Mouse (Mus musculus) forebrain, embryonic 15.5 days (tissue): Measurements from ENCODE around the gene Gm5788. TPM values are rescaled to one million over a fixed set of nuclear protein-coding genes. Genes with fewer than 3 reads are reported as not detected.

Experiments
- ATAC-seq: fragments of 200-750 bp; cut with Nextera tagmentation; replicated peaks from 2 replicates; pipeline ENCODE4 v1.8.0; 2017; ENCODE audit warnings: mild to moderate bottlenecking, moderate TSS enrichment, moderate library complexity
- H3K27ac ChIP-seq: fragments of 300-500 bp; sonication (generic); replicated peaks from 2 replicates; pipeline ENCODE4 v1.5.1; 2015; ENCODE audit warnings: mild to moderate bottlenecking, inconsistent platforms
- H3K27me3 ChIP-seq: fragments of 300-500 bp; sonication (generic); 2 replicates; pipeline ENCODE4 v1.6.1; 2015; ENCODE audit warnings: inconsistent platforms
- H3K36me3 ChIP-seq: fragments of 300-500 bp; sonication (generic); 2 replicates; pipeline ENCODE4 v1.6.1; 2015; ENCODE audit warnings: mild to moderate bottlenecking, inconsistent platforms
- H3K4me1 ChIP-seq: fragments of 300-500 bp; sonication (generic); 2 replicates; pipeline ENCODE4 v1.6.1; 2015; ENCODE audit warnings: inconsistent platforms
- H3K4me2 ChIP-seq: fragments of 300-500 bp; sonication (generic); replicated peaks from 2 replicates; pipeline ENCODE4 v1.6.1; 2015; ENCODE audit warnings: mild to moderate bottlenecking, inconsistent platforms
- H3K4me3 ChIP-seq: fragments of 300-500 bp; sonication (generic); 2 replicates; pipeline ENCODE4 v1.5.1; 2015; ENCODE audit warnings: mild to moderate bottlenecking, inconsistent platforms
- H3K9ac ChIP-seq: fragments of 300-500 bp; sonication (generic); replicated peaks from 2 replicates; pipeline ENCODE4 v1.6.1; 2015; ENCODE audit warnings: mild to moderate bottlenecking, inconsistent platforms
- H3K9me3 ChIP-seq: fragments of 300-500 bp; sonication (generic); 2 replicates; pipeline ENCODE4 v1.6.1; 2016; ENCODE audit warnings: inconsistent platforms
- WGBS: fragments of 180-500 bp; shearing (Covaris S2); methylation state at CpG from one replicate; pipeline ENCODE4 v1.1.7; 2015; ENCODE audit warnings: mixed read lengths; 5-methylcytosine and 5-hydroxymethylcytosine counted together
- polyA plus RNA-seq: library from polyadenylated mRNA; unstranded; fragments of >200 nt; fragmentation: Nextera tagmentation; extraction: Ambion mirVana; gene quantifications from 2 replicates; pipeline ENCODE4 v1.2.1, GENCODE M21; 2015

The Gm5788 gene
- polyA plus RNA-seq, 1 experiment from 2014 or later = not detected

- 85% methylated on average over 3 of the region's 3 CpGs for WGBS
- H3K9me3 ChIP-seq = no peaks in the 10 kb centered on the region
- ATAC-seq = no peak
- H3K4me1 ChIP-seq = no peaks in the 10 kb centered on the region
- no peak overlapping the region for H3K4me2 ChIP-seq
- no peak overlapping the region for H3K9ac ChIP-seq
- H3K4me3 ChIP-seq = no peak overlapping the region
- no peak overlapping the region for H3K27ac ChIP-seq
- H3K36me3 ChIP-seq = no peaks in the 10 kb centered on the region
- H3K27me3 ChIP-seq = no peaks in the 10 kb centered on the region
Measured at GRCm38 (mm10) chr12:87543927-87544326, 49.4 kb downstream of the Gm5788 start.

Other genes with a start within 250 kb of the Gm5788 start
- 72.3 and 77.1 TPM in 2 replicates for gene Vipas39, start 228.5 kb upstream of the Gm5788 start, polyA plus RNA-seq
- 216 and 226 TPM in 2 replicates for gene Ahsa1, start 228.2 kb upstream of the Gm5788 start, polyA plus RNA-seq
- 0.49 and 1.4 TPM in 2 replicates for gene Ism2, start 195.0 kb upstream of the Gm5788 start, polyA plus RNA-seq
- 60.8 and 68.3 TPM in 2 replicates for gene Sptlc2, start 106.4 kb upstream of the Gm5788 start, polyA plus RNA-seq
- gene Slirp, start 50.8 kb upstream of the Gm5788 start, polyA plus RNA-seq = 249 and 275 TPM in 2 replicates
- 51.3 and 52.1 TPM in 2 replicates for gene Alkbh1, start 50.7 kb upstream of the Gm5788 start, polyA plus RNA-seq
- gene Snw1, start 22.4 kb upstream of the Gm5788 start, polyA plus RNA-seq = 127 and 128 TPM in 2 replicates
- not detected in 2 replicates for gene Gm8300, start 19.6 kb downstream of the Gm5788 start, polyA plus RNA-seq
- gene Oog1, start 108.0 kb downstream of the Gm5788 start, polyA plus RNA-seq = not detected in 2 replicates
- not detected in 2 replicates for gene Gm4027, start 124.1 kb downstream of the Gm5788 start, polyA plus RNA-seq
- not detected in 2 replicates for gene Gm16381, start 149.9 kb downstream of the Gm5788 start, polyA plus RNA-seq